Mouse (Mus musculus): ENCODE results near the gene Cyfip2. TPM values are rescaled to one million over a fixed set of nuclear protein-coding genes. Genes with fewer than 3 reads are reported as not detected.
A peak's percentile ranks its signal among the peaks of the same experiment; 100 is the strongest.

The Cyfip2 gene
- polyA plus RNA-seq, 1 experiment from 2014 or later: 13.4 TPM

- Histone ChIP-seq H3K27ac (ENCODE audit: low read length) (no peak overlapping the region), H3K9ac (replicated peaks; ENCODE audit: low read depth, low read length) (no peak overlapping the region), H3K4me2 (replicated peaks; ENCODE audit: low read depth, low read length) (no peak overlapping the region), H3K27me3 (ENCODE audit: control insufficient read depth, insufficient read depth, low read length) (no peaks in the 10 kb centered on the region), H3K4me1 (ENCODE audit: control insufficient read depth, insufficient read depth, low read length) (no peaks in the 10 kb centered on the region), H3K4me3 (ENCODE audit: low read depth, low read length) (no peak overlapping the region), H3K36me3 (ENCODE audit: control insufficient read depth, insufficient read depth, low read length) (no peaks in the 10 kb centered on the region), H3K9me3 (ENCODE audit: control insufficient read depth, low read depth, low read length) (no peaks in the 10 kb centered on the region)
- WGBS: 72% methylated on average over 10 of the region's 10 CpGs
- 0 out of 2 replicates have a peak, but pooled peaks have one; percentile 46 for ATAC-seq (ENCODE audit: insufficient number of reproducible peaks, insufficient read depth, low FRiP score, low read depth)
These were observed 135.2 kb downstream of the Cyfip2 start for GRCm38 (mm10) chr11:46177246-46178043.

GRCm38 (mm10) chr11:46176155-46176554 is 136.5 kb downstream of the Cyfip2 start:
- Histone ChIP-seq H3K9me3 (ENCODE audit: control insufficient read depth, low read depth, low read length) (no peaks in the 10 kb centered on the region), H3K9ac (replicated peaks; ENCODE audit: low read depth, low read length) (no peak overlapping the region), H3K36me3 (ENCODE audit: control insufficient read depth, insufficient read depth, low read length) (no peaks in the 10 kb centered on the region), H3K4me1 (ENCODE audit: control insufficient read depth, insufficient read depth, low read length) (no peaks in the 10 kb centered on the region), H3K27ac (ENCODE audit: low read length) (no peak overlapping the region), H3K4me3 (ENCODE audit: low read depth, low read length) (no peak overlapping the region), H3K4me2 (replicated peaks; ENCODE audit: low read depth, low read length) (no peak overlapping the region), H3K27me3 (ENCODE audit: control insufficient read depth, insufficient read depth, low read length) (no peaks in the 10 kb centered on the region)
- WGBS: 90% methylated on average over 6 of the region's 6 CpGs
- ATAC-seq (ENCODE audit: insufficient number of reproducible peaks, insufficient read depth, low FRiP score, low read depth): no peak

- no peak overlapping the region for H3K9ac ChIP-seq (replicated peaks; ENCODE audit: low read depth, low read length)
- no peaks in the 10 kb centered on the region for H3K36me3 ChIP-seq (ENCODE audit: control insufficient read depth, insufficient read depth, low read length)
- H3K4me2 ChIP-seq (replicated peaks; ENCODE audit: low read depth, low read length): no peak overlapping the region
- H3K4me3 ChIP-seq (ENCODE audit: low read depth, low read length): no peak overlapping the region
- no peaks in the 10 kb centered on the region for H3K9me3 ChIP-seq (ENCODE audit: control insufficient read depth, low read depth, low read length)
- 89% methylated on average over 9 of the region's 9 CpGs for WGBS
- ATAC-seq (ENCODE audit: insufficient number of reproducible peaks, insufficient read depth, low FRiP score, low read depth): no peak
- H3K27me3 ChIP-seq (ENCODE audit: control insufficient read depth, insufficient read depth, low read length): no peaks in the 10 kb centered on the region
- H3K27ac ChIP-seq (ENCODE audit: low read length): no peak overlapping the region
- H3K4me1 ChIP-seq (ENCODE audit: control insufficient read depth, insufficient read depth, low read length): no peaks in the 10 kb centered on the region
These were observed 140.5 kb downstream of the Cyfip2 start for GRCm38 (mm10) chr11:46172128-46172527.

GRCm38 (mm10) chr11:46169908-46170307 is 142.8 kb downstream of the Cyfip2 start:
- H3K4me3 ChIP-seq (ENCODE audit: low read depth, low read length): no peak overlapping the region
- H3K36me3 ChIP-seq (ENCODE audit: control insufficient read depth, insufficient read depth, low read length): no peaks in the 10 kb centered on the region
- WGBS: 70% methylated on average over 3 of the region's 3 CpGs
- no peaks in the 10 kb centered on the region for H3K4me1 ChIP-seq (ENCODE audit: control insufficient read depth, insufficient read depth, low read length)
- H3K9me3 ChIP-seq (ENCODE audit: control insufficient read depth, low read depth, low read length): no peaks in the 10 kb centered on the region
- no peak overlapping the region for H3K4me2 ChIP-seq (replicated peaks; ENCODE audit: low read depth, low read length)
- ATAC-seq (ENCODE audit: insufficient number of reproducible peaks, insufficient read depth, low FRiP score, low read depth): no peak
- H3K27ac ChIP-seq (ENCODE audit: low read length): no peak overlapping the region
- no peak overlapping the region for H3K9ac ChIP-seq (replicated peaks; ENCODE audit: low read depth, low read length)
- H3K27me3 ChIP-seq (ENCODE audit: control insufficient read depth, insufficient read depth, low read length): no peaks in the 10 kb centered on the region

GRCm38 (mm10) chr11:46168506-46168905 is 144.2 kb downstream of the Cyfip2 start:
- no peak overlapping the region for H3K4me2 ChIP-seq (replicated peaks; ENCODE audit: low read depth, low read length)
- H3K27ac ChIP-seq (ENCODE audit: low read length): no peak overlapping the region
- H3K36me3 ChIP-seq (ENCODE audit: control insufficient read depth, insufficient read depth, low read length): no peaks in the 10 kb centered on the region
- no peaks in the 10 kb centered on the region for H3K9me3 ChIP-seq (ENCODE audit: control insufficient read depth, low read depth, low read length)
- ATAC-seq (ENCODE audit: insufficient number of reproducible peaks, insufficient read depth, low FRiP score, low read depth): no peak
- WGBS: 82% methylated on average over 7 of the region's 7 CpGs
- no peak overlapping the region for H3K9ac ChIP-seq (replicated peaks; ENCODE audit: low read depth, low read length)
- H3K27me3 ChIP-seq (ENCODE audit: control insufficient read depth, insufficient read depth, low read length): no peaks in the 10 kb centered on the region
- H3K4me1 ChIP-seq (ENCODE audit: control insufficient read depth, insufficient read depth, low read length): no peaks in the 10 kb centered on the region
- no peak overlapping the region for H3K4me3 ChIP-seq (ENCODE audit: low read depth, low read length)

GRCm38 (mm10) chr11:46165866-46166585 is 146.6 kb downstream of the Cyfip2 start, which contains the start of gene Nipal4:
Gene Nipal4 (minus strand): TSS chr11:46166508.
- WGBS: 1% methylated on average over 40 of the region's 40 CpGs

GRCm38 (mm10) chr11:46157462-46157861 is 155.2 kb downstream of the Cyfip2 start:
- Histone ChIP-seq H3K4me2 (replicated peaks; ENCODE audit: low read depth, low read length) (no peak overlapping the region), H3K9ac (replicated peaks; ENCODE audit: low read depth, low read length) (no peak overlapping the region), H3K36me3 (ENCODE audit: control insufficient read depth, insufficient read depth, low read length) (no peaks in the 10 kb centered on the region), H3K27ac (ENCODE audit: low read length) (no peak overlapping the region), H3K9me3 (ENCODE audit: control insufficient read depth, low read depth, low read length) (no peaks in the 10 kb centered on the region), H3K27me3 (ENCODE audit: control insufficient read depth, insufficient read depth, low read length) (no peaks in the 10 kb centered on the region), H3K4me3 (ENCODE audit: low read depth, low read length) (no peak overlapping the region), H3K4me1 (ENCODE audit: control insufficient read depth, insufficient read depth, low read length) (no peaks in the 10 kb centered on the region)
- no peak for ATAC-seq (ENCODE audit: insufficient number of reproducible peaks, insufficient read depth, low FRiP score, low read depth)

More at GRCm38 (mm10) chr11:46165866-46166585, 146.6 kb downstream of the Cyfip2 start, which contains the start of gene Nipal4:
- H3K27me3 ChIP-seq (ENCODE audit: control insufficient read depth, insufficient read depth, low read length): no peaks in the 10 kb centered on the region
- peak within 1 kb of the TSS; percentile 88 for H3K4me2 ChIP-seq (replicated peaks; ENCODE audit: low read depth, low read length)
- H3K9me3 ChIP-seq (ENCODE audit: control insufficient read depth, low read depth, low read length): no peaks in the 10 kb centered on the region
- peak within 1 kb of the TSS; percentile 60 for H3K4me3 ChIP-seq (ENCODE audit: low read depth, low read length)
- H3K36me3 ChIP-seq (ENCODE audit: control insufficient read depth, insufficient read depth, low read length): no peaks in the 10 kb centered on the region
- H3K27ac ChIP-seq (ENCODE audit: low read length): no peak within 1 kb of the TSS
- ATAC-seq (ENCODE audit: insufficient number of reproducible peaks, insufficient read depth, low FRiP score, low read depth): peak; percentile 60
- H3K4me1 ChIP-seq (ENCODE audit: control insufficient read depth, insufficient read depth, low read length): no peaks in the 10 kb centered on the region
- peak within 1 kb of the TSS; percentile 55 for H3K9ac ChIP-seq (replicated peaks; ENCODE audit: low read depth, low read length)

- no peak overlapping the region for H3K4me3 ChIP-seq (ENCODE audit: low read depth, low read length)
- H3K36me3 ChIP-seq (ENCODE audit: control insufficient read depth, insufficient read depth, low read length): no peaks in the 10 kb centered on the region
- WGBS: 85% methylated on average over 8 of the region's 8 CpGs
- no peaks in the 10 kb centered on the region for H3K27me3 ChIP-seq (ENCODE audit: control insufficient read depth, insufficient read depth, low read length)
- no peak overlapping the region for H3K27ac ChIP-seq (ENCODE audit: low read length)
- no peak for ATAC-seq (ENCODE audit: insufficient number of reproducible peaks, insufficient read depth, low FRiP score, low read depth)
- H3K9ac ChIP-seq (replicated peaks; ENCODE audit: low read depth, low read length): no peak overlapping the region
- no peaks in the 10 kb centered on the region for H3K4me1 ChIP-seq (ENCODE audit: control insufficient read depth, insufficient read depth, low read length)
- no peaks in the 10 kb centered on the region for H3K9me3 ChIP-seq (ENCODE audit: control insufficient read depth, low read depth, low read length)
- no peak overlapping the region for H3K4me2 ChIP-seq (replicated peaks; ENCODE audit: low read depth, low read length)
These were observed 155.7 kb downstream of the Cyfip2 start for GRCm38 (mm10) chr11:46156945-46157344.

All from stomach, embryonic 14.5 days (tissue).